Mouse (Mus musculus): Measurements from ENCODE around the gene Cat. TPM values are rescaled to one million over a fixed set of nuclear protein-coding genes. Genes with fewer than 3 reads are reported as not detected.

The Cat gene
- 100 to 1,000 TPM; 191 to 200 TPM for total RNA-seq (2021)
- long read RNA-seq, experiment 1, transcript Cat-201 (13 exons, 2,613 nt): major isoform, 285 of 307 reads
- long read RNA-seq, experiment 1, partial matches to known transcripts: 18 of 307 reads
- long read RNA-seq, experiment 1, other reads (novel, unspliced or antisense): 4 of 307 reads
- long read RNA-seq, experiment 2, transcript Cat-201 (13 exons, 2,613 nt): major isoform, 325 of 345 reads
- long read RNA-seq, experiment 2, partial matches to known transcripts: 15 of 345 reads
- long read RNA-seq, experiment 2, other reads (novel, unspliced or antisense): 5 of 345 reads

DNA sequence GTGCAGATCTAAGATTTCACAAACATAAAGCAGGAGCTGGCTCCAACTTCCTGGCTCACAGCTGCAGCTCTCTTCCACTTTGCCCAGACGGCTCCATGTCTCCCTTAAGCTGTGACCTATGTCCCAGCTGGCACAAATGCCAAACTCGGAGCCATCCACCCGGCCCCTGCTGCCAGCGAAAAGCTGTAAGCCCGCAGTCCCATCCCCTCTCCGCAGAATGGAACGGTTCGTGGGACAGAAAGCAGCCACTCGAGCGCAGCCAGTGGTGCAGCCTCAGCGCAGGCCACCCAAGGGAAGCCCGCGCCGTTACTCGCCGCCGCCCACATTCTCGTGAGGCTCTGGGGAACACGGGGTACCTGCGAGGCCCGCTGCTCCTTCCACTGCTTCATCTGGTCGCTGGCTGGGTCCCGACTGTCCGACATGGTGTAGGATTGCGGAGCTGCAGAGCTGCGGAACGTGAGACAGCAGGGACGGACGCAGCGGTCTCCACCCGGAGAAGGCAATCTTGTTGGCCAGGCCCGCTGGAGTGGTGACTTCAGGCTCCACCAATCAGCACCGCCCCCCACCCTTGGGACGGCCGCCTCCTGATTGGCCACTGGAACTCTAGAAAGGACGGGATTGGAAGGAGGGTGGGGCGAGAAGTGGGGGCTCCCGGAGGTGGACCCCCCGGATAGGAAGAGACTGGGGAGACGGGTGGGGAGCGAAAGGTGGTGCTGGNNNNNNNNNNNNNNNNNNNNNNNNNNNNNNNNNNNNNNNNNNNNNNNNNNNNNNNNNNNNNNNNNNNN, at the start of gene Cat:
Gene Cat (minus strand): TSS at position 544 of the 785 bp plus-strand sequence.
- DNase-seq: peak; percentile 94 to 95
- intact Hi-C loops (cut with DNase I): no loop called here

DNA sequence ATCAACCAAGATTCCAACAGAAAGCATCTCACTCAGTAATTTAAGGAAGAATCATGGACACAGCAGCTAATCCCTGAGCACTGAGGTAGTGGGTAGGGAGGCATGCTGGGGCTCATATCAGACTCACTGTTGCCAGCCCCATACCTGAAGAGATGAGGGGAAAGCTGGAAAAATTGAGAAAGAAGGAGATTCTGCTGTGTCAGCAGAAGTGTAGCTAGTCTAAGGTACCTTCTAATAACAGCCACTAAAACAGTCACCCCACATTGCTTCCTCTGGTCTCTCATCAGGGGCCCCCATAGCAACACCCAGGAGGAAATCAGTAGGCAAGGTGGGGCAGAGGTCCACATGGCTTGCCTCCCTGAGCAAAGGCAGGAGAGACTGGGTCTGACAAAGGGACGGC, 40.6 kb upstream of the Cat start:
- intact Hi-C loops (cut with DNase I): no loop called here
- DNase-seq: no peak

DNA sequence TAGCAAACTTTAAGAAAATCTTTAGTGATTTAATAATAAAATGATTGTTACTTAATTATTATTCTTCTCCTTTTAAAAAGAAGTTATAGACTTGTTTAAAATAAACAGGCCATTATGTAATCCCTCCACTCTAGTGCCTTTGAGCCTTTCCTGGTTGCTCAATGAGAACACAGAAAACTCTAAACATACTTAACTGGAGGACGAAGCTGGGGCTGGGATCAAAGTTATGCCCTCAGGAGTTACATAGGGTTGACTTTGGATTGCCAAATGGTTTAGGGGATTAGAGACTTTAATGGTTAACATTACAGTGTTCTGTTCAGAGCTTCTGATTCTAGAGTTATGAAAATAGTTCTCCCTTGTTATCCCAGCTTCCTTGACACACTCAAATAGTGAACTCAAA, 31.5 kb upstream of the Cat start:
- intact Hi-C loops (cut with DNase I): no loop called here

DNA sequence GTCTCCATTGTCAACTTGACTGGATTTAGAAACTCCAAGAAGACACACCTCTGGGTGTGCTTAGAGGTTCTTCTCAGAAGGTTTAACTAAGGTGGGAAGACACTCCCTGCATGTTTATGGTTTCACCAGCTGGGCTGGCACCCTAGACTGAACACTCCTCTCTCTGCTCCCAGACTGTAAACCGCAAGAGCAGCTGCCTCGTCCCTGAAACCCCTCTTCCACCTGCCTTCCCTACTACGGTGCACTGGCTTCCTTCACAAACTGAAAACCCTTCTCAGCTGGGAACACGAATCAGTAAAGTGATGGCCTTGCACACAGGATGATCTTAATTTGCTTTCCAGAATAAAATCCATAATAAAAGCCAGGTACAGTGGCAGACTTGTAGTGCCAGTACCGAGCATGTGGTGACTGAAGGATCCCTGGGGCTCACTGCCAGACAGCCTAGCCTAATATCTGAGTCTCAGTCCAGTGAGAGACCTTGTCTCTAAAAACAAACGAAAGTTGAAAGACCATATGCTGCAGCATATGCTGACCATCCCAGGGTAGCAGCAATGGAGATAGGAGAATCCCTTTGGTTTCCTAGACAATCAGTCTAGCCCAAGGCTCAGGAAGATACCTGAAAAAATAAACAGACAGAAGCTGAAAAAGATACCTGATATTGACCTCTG, 30.7 kb upstream of the Cat start:
- intact Hi-C loops (cut with DNase I): no loop called here
- DNase-seq: no peak

More for the DNA sequence above, 31.5 kb upstream of the Cat start:
- DNase-seq: no peak

DNA sequence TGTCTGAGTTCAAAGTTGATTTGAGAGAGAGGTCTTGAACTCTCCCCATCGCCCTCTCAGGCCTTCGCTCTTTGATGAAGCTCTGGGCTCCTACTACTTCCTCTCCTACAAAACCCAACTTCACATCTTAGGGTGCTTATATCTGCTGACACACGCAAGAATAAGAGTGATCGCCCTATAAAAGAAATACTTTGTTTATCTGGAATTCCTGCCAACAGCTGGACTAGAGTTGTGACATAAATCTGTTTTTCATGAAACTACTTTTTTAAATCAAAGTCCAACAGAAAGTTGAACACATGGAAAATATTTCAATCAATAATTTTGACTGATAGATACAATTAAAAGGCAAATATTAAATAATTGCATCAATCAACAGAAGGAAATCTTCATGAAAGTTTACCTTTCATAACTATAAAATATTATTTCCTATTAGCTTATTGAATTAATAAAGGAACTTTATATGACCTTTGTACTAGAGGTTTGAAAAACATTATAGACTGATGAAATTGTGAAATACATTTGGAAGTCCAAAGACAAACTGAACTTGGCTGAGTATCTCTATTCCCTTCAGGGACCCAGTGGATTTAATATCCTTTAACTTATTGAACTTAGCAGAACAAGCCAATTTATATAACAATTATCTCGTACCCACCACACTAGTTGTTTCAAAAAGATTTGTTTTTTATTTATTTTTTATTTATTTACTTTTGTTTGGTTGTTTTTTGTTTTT, 27.3 kb upstream of the Cat start:
- no peak for DNase-seq
- intact Hi-C loops (cut with DNase I): no loop called here

DNA sequence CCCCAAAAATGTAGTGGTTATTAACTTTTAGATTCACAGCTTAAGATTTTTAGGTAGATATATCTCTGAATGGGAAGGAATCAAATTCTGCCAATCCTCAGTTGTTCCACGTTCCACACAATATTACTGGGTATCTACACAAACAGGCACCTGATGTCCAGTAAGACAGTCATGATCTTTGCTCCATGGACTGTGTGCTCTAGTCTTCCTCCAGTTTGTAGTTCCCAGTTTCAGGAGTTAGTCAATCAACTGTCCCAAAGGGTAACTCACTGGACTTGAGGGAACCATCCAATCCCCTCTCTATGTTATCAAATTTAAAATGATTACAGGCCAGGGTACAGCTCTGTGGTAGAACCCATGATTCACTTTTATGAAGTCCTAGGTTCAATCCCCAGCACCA, 26.7 kb upstream of the Cat start:
- intact Hi-C loops (cut with DNase I): no loop called here
- no peak for DNase-seq

DNA sequence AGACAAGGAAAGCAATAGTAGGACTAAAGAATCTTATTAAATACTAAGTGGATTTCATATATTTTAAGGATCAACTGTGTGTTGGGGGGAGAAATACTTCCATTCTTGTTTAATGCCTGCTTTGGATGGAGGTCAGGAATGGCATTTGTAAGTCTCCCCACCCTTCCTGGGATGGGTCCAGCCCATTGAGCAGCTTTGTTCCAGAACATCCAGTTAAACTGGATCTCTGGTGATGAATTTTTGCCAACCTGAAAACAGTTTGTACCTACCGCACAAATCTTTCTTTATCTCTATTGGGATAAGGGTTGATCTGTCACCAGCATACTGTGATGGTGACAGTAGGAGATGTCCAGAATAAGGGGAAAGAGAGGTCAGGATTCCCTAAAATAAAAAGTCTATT, 26.1 kb upstream of the Cat start:
- intact Hi-C loops (cut with DNase I): no loop called here
- no peak for DNase-seq

DNA sequence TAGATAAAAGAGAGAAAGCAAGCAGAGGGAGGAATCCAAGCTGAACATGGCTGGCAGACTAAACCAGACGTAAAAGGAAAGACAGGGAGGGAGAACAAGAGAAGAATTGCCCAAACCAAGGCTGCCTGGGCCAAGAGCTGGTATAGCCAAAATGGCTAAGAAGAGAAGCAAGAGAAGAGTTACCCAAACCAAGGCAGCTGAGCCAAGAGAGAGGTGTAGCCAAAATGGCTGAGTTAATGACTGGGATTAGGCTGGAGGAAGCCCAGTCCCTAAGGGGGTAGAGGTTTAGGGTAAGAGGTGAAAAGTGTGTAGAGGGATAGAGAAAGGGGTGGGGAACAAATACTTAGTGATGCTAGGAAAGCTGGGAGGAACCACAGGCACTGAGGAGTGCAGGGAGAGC, 22.7 kb upstream of the Cat start:
- intact Hi-C loops (cut with DNase I): no loop called here
- DNase-seq: no peak

DNA sequence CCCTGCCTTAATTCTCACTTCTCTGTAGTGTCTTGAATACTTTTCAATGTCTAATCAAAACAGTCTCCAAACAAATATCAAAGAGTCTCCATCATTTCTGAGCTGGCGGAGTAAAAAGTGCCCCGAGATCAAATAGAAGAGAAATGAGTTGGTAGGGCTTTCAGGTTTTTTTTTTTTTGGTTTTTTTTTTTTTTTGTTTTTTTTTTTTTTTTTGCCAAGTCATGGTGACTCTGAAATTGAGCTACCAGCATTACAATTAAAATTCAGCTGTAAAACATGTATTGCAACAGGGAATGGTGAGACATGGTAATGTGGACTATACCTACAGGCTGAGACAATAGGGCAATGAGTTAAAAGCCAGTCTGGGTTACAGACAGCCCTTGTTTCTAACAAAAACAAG, 21.0 kb upstream of the Cat start:
- intact Hi-C loops (cut with DNase I): no loop called here
- DNase-seq: no peak

DNA sequence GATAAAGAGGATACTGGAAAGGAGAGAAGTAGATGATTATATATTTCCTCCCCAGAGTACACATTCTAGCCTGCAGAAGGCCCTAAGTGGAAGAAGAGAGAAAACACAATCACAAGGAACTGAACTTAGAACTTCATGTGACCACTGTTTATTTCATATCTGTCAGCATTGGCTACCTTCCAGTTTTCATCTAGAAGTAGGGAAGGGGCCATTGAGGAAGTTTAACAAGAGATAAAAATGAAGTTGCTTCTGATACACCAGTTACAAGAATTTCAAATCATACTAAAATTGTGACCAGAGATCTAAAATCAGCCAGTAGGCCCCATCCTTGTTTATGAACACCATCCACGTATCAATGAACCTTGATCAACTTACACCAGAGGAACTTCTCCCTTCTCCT, 19.5 kb upstream of the Cat start:
- intact Hi-C loops (cut with DNase I): no loop called here
- DNase-seq: no peak

DNA sequence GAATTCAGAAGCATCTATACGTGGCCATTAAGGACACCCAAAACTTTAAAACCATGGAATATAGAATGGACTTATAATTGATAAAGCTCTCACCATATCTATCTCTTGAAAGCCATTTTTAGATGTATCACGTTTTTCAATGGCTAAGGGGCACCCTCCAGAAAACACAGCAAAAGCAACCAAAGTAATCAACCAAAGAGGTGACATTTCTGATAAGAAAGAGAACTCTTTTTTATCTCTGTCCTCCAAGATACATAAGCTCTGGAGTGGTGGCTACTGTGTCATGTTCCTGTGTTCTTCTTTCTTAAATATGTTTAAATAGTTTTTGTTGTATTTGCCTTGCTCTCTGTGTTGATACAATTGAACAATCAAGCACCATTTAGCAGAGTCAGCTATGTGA, 15.8 kb upstream of the Cat start:
- DNase-seq: no peak
- intact Hi-C loops (cut with DNase I): no loop called here

DNA sequence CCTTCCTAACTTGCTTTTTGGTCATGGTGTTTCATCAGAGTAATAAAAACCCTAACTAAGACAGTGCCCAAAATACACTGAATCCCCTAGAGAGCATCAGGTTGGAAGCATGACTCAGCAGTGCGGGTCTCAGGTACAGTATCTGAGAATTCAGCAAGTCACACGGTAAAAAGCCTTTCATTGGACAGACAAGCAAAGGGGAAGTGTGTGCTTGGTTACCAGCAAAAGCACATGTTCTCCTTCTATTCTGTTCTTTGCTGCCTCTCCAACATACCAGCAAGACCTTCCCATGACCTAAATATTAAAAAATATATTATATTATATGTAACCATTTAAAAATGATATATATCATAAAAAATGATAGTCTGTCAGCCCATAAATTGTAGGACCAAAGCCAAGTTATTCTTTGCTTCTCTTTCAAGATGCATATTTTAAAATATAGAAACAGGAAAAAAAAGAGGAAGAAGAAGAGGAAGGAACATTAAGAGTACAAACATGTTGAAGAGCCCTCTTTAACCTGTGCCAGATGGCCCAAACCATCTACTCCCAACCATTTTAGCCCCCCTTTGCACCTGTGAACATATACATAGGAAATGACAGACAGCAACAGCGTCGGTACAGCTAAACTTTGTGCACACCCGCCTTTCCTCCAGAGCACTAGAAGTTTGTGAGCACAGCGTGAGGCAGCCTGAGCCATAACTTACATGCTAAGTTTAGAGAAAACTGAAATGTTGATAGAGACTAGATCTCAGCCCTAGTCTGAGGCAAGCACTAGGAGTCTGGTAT, 10.9 kb upstream of the Cat start:
- intact Hi-C loops (cut with DNase I): no loop called here
- no peak for DNase-seq

DNA sequence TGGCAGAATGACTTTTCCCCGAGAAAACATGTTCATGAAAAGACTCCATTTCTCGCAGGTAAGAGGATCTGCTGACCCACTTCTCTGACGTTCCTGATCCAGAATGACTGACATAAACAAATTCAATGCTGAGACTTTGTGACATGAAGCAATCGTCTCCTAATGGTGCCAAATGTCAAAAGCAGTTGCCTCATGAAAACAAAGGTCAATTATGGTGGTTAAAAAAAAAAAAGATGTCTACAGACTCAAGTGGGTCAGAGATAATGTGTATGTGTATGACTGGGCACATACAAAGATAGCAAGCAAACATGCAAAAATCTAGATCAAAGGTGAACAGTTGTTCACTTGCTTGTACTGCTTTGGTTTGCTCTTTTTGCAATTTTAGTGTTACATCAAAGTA, 8.9 kb upstream of the Cat start:
- intact Hi-C loops (cut with DNase I): no loop called here
- DNase-seq: no peak

DNA sequence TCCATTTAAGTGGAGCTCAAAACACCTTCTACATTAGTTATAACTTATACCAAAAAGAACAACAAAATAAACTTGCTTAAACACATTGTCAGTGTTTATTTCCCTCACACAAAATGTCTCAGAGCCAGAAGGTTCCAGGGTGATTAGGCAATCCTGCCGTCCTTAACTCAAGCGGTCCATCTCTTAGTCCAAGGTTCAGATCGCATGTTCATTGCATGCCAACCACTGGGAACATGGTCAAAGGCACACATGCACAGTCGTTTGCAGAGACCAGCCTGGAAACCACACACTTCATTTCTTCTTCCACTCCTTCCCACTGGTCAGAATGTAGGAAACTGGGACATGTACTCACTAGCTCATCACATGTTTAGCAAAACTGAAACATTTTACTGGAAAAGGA, 7.6 kb upstream of the Cat start:
- DNase-seq: no peak
- intact Hi-C loops (cut with DNase I): no loop called here

DNA sequence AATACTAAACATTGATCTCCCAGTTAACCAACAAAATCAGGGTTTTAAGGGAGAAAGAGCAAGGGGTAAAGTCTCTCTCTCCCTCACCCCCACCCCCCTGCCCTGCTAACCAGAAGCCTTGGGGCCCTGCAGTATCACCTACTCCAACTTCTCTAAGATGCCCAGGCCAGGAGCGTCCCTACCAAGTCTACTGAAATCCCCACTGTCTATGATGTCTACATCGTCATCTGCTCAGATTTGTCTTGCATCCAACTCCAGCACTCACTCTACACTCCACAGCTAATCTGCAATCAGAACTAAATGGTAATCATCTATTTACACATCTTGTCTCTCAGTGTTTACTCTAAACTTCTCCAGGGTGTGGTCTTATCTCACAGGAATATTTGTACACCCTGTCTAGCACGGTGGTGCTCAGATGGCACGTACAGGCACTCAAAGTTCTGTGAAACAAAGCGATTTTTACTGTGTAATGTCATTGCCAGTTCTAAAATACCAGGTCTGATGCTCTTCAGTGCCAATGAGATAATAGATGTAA, 907 bp downstream of the Cat start:
- intact Hi-C loops (cut with DNase I): no loop called here
- DNase-seq: no peak

DNA sequence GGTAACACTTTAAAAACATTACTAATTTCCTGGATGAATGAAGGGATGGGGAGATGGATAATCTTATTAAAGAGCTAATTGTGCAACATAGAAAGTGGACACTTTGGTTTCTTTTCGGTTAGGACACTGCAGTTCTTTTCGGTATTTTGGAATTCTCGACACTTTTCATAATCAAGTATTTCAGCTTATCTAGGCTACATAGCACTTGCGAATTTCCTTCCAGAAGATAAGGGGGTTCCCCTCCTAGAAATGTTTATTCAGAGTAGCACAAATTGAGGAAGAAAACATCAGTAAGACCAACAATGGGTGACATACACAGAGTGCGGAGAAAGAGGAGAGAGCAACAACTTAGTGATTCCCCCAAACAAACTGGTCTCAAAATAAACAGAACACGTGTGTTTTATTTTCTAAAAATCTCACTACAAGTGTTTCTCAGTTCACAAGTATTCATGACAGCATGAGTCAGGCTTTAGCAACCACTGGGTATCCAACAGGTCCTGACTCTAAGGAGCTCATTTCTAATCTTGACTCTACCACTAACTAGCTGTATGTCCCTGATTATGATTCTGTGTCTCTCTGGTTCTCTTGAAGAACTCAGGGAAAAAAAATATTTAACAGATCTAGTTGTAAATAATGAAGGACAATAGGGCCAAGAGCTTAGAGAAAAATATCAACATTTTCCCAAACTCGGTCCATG, 1.5 kb downstream of the Cat start:
- no peak for DNase-seq
- intact Hi-C loops (cut with DNase I): no loop called here

DNA sequence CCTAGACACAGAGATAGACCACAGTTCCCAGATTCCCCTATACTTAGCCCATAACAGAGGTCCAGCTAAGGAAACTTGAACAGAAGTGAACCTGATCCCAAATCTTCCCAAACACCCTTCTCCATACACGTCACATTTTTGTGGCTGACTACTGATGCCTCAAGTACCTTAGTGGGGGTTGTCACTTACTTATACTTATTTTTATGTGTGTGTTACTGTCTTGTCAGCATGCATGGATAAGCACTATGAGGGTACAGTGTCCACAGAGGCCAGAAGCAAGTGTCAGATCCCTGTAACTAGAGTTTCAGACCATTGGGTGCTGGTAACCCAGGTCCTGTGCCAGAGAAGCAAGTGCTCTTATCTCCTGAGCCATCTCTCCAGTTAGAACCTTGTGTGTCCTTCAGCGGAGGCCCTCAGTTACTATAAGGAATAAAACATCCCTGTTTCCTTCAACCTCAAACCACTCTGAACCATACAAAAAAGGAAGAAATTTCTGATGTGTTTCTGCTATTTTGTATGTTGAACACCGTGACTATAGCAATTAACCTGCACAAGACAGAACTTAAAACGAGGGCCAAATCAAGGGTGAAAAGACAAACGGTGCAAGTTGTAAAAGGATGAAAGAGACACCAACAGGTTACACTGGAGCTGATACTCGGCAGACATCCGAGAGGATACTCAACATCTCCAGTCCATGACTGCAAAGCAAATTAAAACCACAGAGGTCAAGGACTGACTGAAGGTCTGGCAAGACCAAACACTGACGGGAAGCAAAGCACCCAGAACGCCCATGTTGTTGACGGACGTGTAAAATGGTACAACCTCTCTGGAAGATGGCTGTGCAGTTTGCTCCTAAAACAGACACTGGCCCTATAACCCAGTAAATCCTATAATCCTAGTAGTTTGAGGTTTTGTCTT, 3.4 kb downstream of the Cat start:
- intact Hi-C loops (cut with DNase I): no loop called here
- no peak for DNase-seq

DNA sequence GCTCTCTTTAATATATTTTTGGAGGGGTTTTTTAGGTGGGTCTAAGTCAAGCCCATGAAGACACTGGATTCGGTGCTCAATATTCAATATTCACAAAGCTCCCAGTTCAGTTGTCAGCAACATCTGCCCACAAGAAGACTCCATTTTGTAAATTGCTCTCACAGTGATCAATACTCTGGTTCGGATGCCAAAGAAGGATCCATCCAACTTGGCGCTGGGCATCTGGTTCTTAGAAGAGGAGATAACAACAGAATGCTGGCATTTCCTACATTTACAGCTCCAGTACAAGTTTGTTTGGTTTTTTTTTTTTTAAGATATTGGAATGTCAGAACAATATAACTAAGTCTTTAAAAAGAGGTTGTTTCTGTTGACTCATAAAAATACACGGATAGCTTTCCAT, 4.1 kb downstream of the Cat start:
- intact Hi-C loops (cut with DNase I): no loop called here
- DNase-seq: no peak

Data from heart, postnatal 14 days (tissue).